Mouse (Mus musculus) limb, embryonic 14.5 days (tissue): ENCODE results near the gene Idnk. TPM values are rescaled to one million over a fixed set of nuclear protein-coding genes. Genes with fewer than 3 reads are reported as not detected.

Experiments
- ATAC-seq: fragments of 200-750 bp; cut with Nextera tagmentation; 2 replicates; pipeline ENCODE4 v1.8.0; 2017; ENCODE audit warnings: low read depth, moderate number of reproducible peaks, moderate TSS enrichment; ENCODE audit not compliant: low FRiP score
- DNase-seq: peaks from one replicate; pipeline ENCODE4 v3.0.0-alpha.2; 2015; ENCODE audit warnings: low spot score
- H3K27ac ChIP-seq: fragments of 300-500 bp; sonication (generic); replicated peaks from 2 replicates; pipeline ENCODE4 v1.5.1; 2014; ENCODE audit warnings: low read depth, mild to moderate bottlenecking, low read length, moderate library complexity, mixed read lengths
- H3K27me3 ChIP-seq: fragments of 300-500 bp; sonication (generic); 2 replicates; pipeline ENCODE4 v1.6.1; 2014; ENCODE audit warnings: low read length, mixed read lengths; ENCODE audit not compliant: control insufficient read depth, insufficient read depth
- H3K36me3 ChIP-seq: fragments of 300-500 bp; sonication (generic); 2 replicates; pipeline ENCODE4 v1.6.1; 2014; ENCODE audit warnings: mild to moderate bottlenecking, low read length, moderate library complexity, mixed read lengths; ENCODE audit not compliant: control insufficient read depth, insufficient read depth
- H3K4me1 ChIP-seq: fragments of 300-500 bp; sonication (generic); 2 replicates; pipeline ENCODE4 v1.6.1; 2014; ENCODE audit warnings: antibody characterized with exemption, low read length, mixed read lengths; ENCODE audit not compliant: control insufficient read depth, insufficient read depth
- H3K4me2 ChIP-seq: fragments of 300-500 bp; sonication (generic); replicated peaks from 2 replicates; pipeline ENCODE4 v1.6.1; 2014; ENCODE audit warnings: low read depth, mild to moderate bottlenecking, low read length, moderate library complexity; ENCODE audit not compliant: severe bottlenecking
- H3K4me3 ChIP-seq: fragments of 300-500 bp; sonication (generic); replicated peaks from 2 replicates; pipeline ENCODE4 v1.5.1; 2014; ENCODE audit warnings: low read length
- H3K9ac ChIP-seq: fragments of 300-500 bp; sonication (generic); 2 replicates; pipeline ENCODE4 v1.6.1; 2014; ENCODE audit warnings: mild to moderate bottlenecking, low read depth, low read length, moderate library complexity; ENCODE audit not compliant: severe bottlenecking
- H3K9me3 ChIP-seq: fragments of 300-500 bp; sonication (generic); 2 replicates; pipeline ENCODE4 v1.6.1; 2016; ENCODE audit warnings: low read length; ENCODE audit not compliant: control insufficient read depth
- POLR2A ChIP-seq: fragments of 200-500 bp; IDR thresholded peaks from 2 replicates; pipeline ENCODE4 v1.8.0; 2012; ENCODE audit warnings: inconsistent platforms, mild to moderate bottlenecking, moderate library complexity, borderline replicate concordance; ENCODE audit not compliant: insufficient read depth, insufficient read length; ENCODE audit errors: extremely low read depth
- WGBS: fragments of 180-500 bp; shearing (Covaris S2); extraction: QIAGEN DNeasy Blood & Tissue Kit; methylation state at CpG from one replicate; pipeline ENCODE4 v1.1.7; 2014; 5-methylcytosine and 5-hydroxymethylcytosine counted together
- polyA plus RNA-seq, 2 experiments: library from polyadenylated mRNA; depleted of rRNA in 1 of 2; stranded (reverse) in 1 of 2; unstranded in 1 of 2; fragments of >200 nt; fragmentation: Nextera tagmentation in 1 of 2; extraction: Ambion mirVana in 1 of 2; gene quantifications; 2 replicates each; pipeline versions ENCODE4 v1.2.1 to v1.2.3; 2012 to 2014

Idnk gene
- polyA plus RNA-seq, 2 experiments, result 17.7 to 31.1 TPM

- WGBS, result 82% methylated on average over 1 of the region's 1 CpGs
- no peak for DNase-seq
- Histone ChIP-seq H3K4me3 (no peak overlapping the region), H3K9me3 (no peaks in the 10 kb centered on the region), H3K9ac (no peak overlapping the region), H3K4me1 (0 out of 2 replicates have a peak, but pooled peaks cover 2% of the 10 kb centered on the region), H3K36me3 (no peaks in the 10 kb centered on the region), H3K27ac (no peak overlapping the region), H3K4me2 (no peak overlapping the region), H3K27me3 (no peaks in the 10 kb centered on the region)
- ATAC-seq, result no peak
- no peak for TF ChIP-seq POLR2A
These were observed 9.7 kb upstream of the Idnk start for GRCm38 (mm10) chr13:58147760-58148159.

GRCm38 (mm10) chr13:58148256-58148831, 9.1 kb upstream of the Idnk start:
- no peaks in the 10 kb centered on the region for H3K27me3 ChIP-seq
- under 1% methylated on average over 17 of the region's 17 CpGs for WGBS
- H3K4me1 ChIP-seq, result 0 out of 2 replicates have a peak, but pooled peaks cover 2% of the 10 kb centered on the region
- peak overlapping the region; percentile 37 for H3K9ac ChIP-seq
- peak; percentile 27; the same call in 1 of the 2 replicates for TF ChIP-seq POLR2A
- no peaks in the 10 kb centered on the region for H3K36me3 ChIP-seq
- no peak overlapping the region for H3K27ac ChIP-seq
- H3K4me3 ChIP-seq, result peak overlapping the region; percentile 27
- no peaks in the 10 kb centered on the region for H3K9me3 ChIP-seq
- peak overlapping the region; percentile 61 for H3K4me2 ChIP-seq
- DNase-seq, result peak; percentile 86
- peak; percentile 90 for ATAC-seq

GRCm38 (mm10) chr13:58149033-58149558, 8.4 kb upstream of the Idnk start:
- Histone ChIP-seq H3K4me2 (peak overlapping the region; percentile 61), H3K4me1 (0 out of 2 replicates have a peak, but pooled peaks cover 2% of the 10 kb centered on the region), H3K4me3 (peak overlapping the region; percentile 27), H3K27me3 (no peaks in the 10 kb centered on the region), H3K9me3 (no peaks in the 10 kb centered on the region), H3K27ac (no peak overlapping the region), H3K36me3 (no peaks in the 10 kb centered on the region), H3K9ac (no peak overlapping the region)
- WGBS, result 35% methylated on average over 5 of the region's 5 CpGs
- no peak for TF ChIP-seq POLR2A
- DNase-seq (no peak), ATAC-seq (peak; percentile 30; the same call in 1 of the 2 replicates)

GRCm38 (mm10) chr13:58149629-58150028, 7.8 kb upstream of the Idnk start:
- Histone ChIP-seq H3K4me1 (0 out of 2 replicates have a peak, but pooled peaks cover 2% of the 10 kb centered on the region), H3K4me3 (no peak overlapping the region), H3K9ac (no peak overlapping the region), H3K9me3 (no peaks in the 10 kb centered on the region), H3K27me3 (no peaks in the 10 kb centered on the region), H3K4me2 (no peak overlapping the region), H3K27ac (no peak overlapping the region), H3K36me3 (no peaks in the 10 kb centered on the region)
- no peak for TF ChIP-seq POLR2A
- DNase-seq (no peak), ATAC-seq (no peak)
- 88% methylated on average over 3 of the region's 3 CpGs for WGBS

GRCm38 (mm10) chr13:58150442-58150841, 7.0 kb upstream of the Idnk start:
- 81% methylated on average over 11 of the region's 11 CpGs for WGBS
- Histone ChIP-seq H3K4me1 (0 out of 2 replicates have a peak, but pooled peaks cover 2% of the 10 kb centered on the region), H3K9me3 (no peaks in the 10 kb centered on the region), H3K4me2 (no peak overlapping the region), H3K9ac (no peak overlapping the region), H3K36me3 (no peaks in the 10 kb centered on the region), H3K27me3 (no peaks in the 10 kb centered on the region), H3K27ac (no peak overlapping the region), H3K4me3 (no peak overlapping the region)
- no peak for DNase-seq
- TF ChIP-seq POLR2A, result no peak
- no peak for ATAC-seq
